Mouse (Mus musculus) frontal cortex, postnatal 14 days (tissue): ENCODE data around the gene Islr2.

ENCODE experiments used
- DNase-seq, 2 experiments: peaks; one replicate each; pipeline ENCODE4 v3.0.0; 2022; ENCODE audit warnings: low spot score in 2 of 2

The Islr2 gene

DNA sequence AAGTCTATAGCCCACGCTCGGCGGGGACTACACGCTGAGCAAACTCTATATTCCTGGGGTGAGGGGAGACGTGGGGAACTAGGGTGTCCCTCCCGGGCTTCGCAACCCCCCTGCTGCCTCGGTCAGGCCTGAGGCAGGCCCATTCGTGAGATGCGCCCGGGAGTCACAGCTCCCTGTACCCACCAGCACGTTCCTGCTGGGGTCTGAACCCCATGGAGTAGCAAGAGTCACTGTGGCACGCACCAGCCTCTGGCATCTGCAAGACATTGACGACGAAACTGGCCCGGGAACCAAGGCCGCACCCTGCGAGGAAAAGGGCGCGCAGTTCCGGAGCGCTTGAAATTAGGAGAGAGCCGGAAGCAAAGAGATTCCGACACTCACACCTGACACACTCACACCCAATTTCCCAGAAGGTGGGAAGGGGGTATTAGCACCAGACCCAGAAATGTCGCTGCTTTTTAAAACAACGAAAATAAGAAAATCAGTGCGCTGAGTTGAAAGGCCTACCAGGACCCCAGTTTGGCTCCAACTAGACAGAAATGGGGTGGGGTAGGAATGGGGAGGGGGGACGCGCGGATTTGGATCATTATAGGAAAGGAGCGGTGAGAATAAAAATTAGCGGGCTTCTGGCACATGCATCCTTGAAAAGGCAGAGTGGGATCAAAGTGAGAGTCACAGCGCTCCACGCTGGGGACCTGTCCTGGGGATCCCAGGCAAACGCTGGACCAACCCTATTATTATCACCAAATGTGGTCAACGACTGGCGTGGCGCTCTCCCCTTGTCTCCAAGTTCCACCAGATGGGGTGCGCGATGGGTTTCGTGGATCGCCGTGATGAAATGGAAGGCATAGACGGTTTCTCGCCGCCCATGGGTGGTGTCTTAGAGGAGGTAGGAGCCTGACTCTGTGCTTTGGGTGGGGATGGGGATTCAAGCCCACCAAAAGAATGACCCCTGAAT is 7.2 kb downstream of the Islr2 start:
- no peak for DNase-seq

DNA sequence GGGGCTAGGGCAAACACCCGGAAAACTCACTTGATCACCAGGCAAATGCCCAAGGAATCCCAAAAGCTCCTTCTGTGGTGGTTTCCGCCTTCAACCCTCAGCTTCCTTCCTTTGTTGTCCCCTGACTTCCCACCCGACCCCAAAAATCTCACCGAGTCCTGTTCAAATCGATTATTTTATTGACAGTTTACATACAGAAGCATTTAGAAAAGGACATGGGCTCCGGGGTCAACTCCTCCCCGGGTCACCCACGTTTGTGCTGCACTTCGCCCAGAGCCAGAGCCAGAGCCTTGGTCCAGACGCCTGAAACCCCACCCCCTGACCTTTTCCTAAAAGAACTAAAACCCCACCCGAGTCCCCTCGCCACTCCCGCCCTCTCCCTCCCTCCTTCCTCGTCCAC is 8.0 kb downstream of the Islr2 start:
- DNase-seq = no peak

DNA sequence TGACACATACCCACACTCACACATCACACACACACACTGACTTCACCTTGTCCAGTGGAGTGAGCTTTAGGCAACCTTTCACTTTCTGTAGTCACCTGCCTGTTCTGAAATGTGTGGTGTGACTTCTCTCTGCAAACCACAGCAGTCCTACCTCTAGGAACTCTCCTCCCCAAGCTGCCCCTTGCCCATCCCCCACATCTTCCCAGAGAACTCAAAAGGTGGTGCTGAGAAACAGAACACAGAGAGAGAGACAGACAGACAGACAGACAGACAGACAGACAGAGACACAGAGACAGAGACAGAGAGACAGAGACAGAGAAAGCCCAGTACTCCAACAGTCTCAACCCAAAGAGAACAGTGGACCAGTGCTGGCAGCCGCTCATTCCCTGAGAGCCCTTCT is 8.4 kb downstream of the Islr2 start:
- no peak for DNase-seq

DNA sequence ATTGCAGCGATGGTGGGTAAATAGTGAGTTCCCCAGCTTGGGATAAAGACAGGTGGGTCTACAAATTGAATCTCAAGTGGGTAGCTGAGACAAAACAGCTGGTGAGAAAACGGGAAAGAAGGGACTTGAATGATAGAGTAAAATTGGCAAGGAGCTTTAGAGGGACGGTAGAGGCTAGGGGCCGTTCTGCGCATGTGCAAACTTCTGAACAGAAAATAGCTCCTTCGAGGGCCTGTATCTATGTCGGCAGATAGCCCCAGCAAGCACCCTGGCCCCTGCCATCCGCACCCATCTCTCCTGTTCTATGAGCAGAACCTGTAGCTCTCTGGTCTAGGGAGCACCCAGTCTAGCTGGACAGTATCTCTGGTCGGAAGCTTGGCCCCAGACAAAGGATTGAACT is 9.9 kb downstream of the Islr2 start:
- no peak for DNase-seq

DNA sequence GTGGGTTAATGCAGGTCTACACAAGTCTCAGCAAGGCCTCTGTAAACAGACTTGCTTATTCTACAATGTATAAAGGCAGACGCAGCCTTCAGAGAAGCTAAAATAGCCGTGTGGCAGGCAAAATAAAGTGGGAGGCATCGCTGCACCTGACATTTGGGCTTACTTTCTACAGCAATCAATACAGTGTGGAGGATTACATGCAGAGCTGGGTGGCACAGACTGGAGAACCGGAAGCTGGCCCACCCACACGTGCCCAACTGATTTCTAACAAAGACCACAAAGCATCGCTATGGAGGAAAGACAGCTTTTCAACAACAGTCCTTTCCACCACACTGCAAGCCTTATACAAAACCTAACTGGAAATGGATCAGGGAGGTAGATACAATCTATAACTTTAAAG is 19.7 kb downstream of the Islr2 start:
- no peak for DNase-seq

DNA sequence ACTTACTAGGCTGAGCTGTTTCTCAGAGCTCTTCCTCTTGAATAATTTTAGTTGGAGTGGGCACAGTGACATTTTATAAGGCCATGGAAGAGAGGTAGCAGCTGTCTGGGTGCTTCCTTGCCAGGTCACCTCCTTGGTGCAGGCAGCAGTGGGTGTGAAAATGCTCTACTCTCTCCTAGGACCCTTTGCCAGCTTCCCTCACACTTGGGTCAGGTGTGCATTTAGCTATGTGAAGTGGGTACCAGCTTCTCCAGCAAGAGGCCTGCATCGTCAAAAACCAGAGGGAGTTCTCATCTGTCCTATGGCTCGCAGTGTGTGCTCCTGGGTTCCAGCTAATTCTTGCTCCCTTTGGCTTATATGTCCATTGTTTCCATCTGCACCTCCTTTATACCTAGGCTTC is 24.7 kb downstream of the Islr2 start:
- DNase-seq = no peak

DNA sequence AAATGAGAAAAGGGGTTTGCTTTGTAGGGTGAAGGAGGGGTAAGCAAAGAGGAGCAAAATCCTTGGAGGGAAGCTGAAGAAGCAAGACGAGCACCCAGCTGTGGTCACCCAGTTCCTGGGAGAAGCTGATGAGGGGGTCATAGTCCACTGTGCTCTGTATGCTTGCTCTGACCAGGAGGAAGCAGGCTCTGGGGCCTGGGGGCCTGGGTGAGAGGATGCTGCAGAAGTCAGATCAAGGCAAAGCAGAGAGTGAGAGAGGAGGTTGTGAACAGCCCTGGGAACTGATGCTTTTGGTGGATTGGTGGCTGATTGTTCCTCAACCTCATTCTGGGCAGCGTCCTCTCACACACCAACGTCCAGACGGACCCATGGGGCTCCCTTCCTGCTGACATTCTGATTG is 27.0 kb downstream of the Islr2 start:
- no peak for DNase-seq

DNA sequence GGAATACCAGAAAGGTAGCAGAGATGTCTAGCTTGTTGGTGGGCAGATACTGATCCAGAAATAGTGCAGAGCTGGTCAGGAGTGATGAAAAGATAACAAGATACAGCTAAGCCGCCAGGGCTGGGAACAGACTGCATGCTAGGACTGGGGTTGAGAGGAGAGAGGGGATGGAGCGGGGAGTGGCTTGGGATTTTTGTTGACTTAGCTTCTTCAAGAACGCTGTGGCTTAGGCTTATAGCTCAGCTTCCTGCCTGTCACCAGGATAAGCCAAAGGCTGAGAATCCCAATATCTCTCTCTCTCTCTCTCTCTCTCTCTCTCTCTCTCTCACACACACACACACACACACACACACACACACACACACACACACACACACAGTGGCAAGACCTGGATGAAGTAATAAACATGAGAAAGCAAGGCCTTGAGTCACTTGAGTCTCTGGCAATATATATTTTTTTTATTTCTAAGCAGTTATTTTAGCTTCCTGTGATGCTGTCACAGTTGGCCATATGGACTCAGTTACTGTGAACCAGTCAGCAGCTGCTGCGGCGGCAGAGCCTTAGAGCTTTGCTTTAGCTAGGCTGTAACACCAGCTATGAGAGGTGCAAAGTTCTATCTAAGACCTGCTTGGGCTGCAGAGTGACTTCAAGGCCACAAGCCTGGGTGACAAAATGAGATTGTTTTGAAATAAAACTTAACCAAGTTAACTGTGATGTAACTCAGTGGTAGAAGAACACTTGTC is 28.2 kb downstream of the Islr2 start:
- DNase-seq = no peak

DNA sequence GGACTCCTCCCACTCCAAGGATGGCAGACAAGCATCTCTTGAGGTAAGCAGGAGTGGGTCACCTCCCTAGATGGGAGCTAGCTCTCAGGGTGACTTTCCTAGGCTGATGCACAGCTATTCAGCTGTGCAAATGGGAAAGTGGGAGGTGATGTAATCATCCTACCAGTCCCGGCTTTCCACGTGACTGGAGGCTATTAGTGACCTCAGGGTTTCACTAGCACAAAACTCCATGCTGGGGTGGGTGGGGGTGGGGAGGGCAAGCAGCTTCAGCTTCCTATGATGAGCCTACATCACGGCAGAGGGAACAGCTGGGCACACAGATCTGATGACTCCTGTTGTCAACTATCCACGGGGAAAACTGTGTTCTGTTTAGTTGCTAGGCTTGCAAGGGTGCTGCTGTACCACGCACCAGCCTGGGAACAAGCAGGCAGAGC is 29.3 kb downstream of the Islr2 start:
- DNase-seq = no peak

DNA sequence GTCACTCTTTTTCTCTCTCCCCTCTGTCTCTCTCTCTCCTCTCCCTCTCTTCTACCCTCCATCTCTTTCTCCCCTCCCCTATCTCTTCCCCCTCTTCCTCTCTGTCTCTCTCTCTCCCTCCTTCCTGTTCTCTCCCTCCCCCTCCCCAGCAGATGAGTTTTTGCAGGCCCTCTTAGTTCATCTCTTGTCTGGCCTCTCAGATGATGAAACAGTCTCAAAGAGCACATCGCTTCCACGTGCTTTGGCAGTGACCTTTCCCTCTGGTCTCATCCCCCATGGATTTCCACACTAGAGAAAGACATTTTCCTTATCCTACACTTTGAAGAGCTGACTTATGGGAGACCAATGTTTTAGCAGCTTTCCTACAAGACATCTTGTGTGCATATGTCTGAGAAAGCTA is 31.3 kb downstream of the Islr2 start:
- DNase-seq = no peak

DNA sequence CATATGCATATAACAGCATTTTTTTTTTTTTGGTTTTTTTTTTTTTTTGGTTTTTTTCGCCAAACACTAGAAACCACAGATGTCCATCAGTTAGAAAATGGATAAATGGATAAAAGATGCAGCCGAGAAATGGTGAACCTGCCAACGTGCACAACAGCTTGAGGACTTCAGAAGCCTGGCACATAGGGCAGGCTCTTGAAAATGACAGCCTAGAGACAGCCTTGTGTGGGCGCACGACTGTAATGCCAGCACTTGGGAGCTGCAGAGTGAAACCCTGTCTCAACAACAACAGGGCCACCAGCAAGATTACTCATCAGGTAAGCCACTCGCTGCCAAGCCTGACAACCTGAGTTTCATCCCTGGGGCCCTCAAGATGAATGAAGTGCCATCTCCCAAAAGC is 34.7 kb downstream of the Islr2 start:
- DNase-seq = no peak

DNA sequence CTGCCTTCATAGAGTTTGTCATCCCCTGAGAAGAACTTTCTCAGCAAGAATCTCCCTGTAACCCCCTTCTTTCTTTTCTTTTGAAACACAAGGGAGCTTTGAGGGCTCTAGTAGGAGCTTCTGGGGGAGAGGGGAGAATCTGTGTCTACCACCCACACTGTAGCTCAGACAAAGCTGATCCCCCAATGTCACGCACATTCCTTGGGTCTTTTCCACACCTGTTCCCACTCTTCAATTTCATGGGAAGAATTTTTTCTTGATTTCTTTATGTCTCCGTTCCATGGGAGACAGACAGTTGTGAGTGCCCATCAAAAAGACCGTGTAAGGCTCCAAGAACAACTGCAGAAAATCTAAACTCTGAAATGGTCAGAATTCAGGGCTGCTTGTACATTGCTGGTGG is 35.2 kb downstream of the Islr2 start:
- DNase-seq = no peak

DNA sequence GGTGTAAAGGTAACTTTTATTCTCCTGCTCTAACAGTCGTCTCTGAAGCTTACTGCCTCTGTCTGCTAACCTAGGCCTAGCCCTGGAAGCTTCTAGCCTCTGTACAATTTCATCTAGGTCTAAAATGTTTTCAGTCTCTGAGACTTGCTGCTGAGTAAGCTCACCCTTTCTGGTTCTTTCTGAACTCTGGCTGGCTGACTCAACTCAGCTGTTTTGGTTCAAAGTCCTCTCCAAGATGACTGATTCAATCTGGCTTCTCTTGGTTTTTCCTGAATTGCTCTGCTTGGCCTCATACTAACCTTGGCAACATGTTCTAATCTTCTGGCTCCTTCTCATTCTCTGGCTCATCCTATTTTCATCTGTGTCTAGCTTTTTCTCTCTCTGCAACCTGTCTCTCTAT is 38.3 kb downstream of the Islr2 start:
- no peak for DNase-seq

DNA sequence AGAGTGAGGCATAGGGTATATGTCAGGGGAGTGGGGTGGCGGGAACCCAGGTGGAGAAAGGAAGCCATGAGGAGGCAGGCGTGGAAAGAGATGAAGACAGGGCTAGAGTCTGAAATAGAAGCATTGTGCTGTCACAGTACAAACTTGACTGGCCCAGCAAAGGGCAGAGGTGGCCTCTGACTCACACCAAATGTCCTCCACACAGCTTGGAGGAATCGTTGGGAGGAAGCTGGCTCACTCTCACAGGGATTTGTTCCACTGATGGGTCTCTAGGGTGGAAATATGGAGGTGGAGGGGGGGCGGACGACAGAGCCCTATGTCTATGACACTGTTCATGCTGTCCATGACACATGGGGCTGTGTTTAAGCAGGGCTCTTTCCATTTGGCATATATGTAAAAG is 41.0 kb downstream of the Islr2 start:
- no peak for DNase-seq

DNA sequence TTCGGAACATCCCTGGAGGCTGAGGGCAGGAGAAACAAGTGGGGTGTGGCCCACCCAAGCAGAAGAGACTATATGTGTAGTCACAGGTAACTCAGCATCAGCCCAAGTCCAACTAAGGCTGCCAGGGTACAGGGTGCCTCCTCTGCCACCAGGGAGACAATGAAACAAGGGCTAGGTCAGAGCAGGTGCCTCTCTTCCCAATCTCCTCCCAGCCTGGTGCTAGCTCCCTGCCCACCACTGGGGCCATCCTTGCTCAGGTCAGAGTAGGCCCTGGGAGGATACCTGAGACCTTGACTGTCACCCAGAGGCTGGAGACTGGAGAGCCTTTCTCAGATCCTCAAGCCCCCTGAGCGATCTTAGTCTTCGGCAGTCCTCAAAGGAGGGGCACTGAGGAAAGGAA is 41.9 kb downstream of the Islr2 start:
- DNase-seq = no peak

DNA sequence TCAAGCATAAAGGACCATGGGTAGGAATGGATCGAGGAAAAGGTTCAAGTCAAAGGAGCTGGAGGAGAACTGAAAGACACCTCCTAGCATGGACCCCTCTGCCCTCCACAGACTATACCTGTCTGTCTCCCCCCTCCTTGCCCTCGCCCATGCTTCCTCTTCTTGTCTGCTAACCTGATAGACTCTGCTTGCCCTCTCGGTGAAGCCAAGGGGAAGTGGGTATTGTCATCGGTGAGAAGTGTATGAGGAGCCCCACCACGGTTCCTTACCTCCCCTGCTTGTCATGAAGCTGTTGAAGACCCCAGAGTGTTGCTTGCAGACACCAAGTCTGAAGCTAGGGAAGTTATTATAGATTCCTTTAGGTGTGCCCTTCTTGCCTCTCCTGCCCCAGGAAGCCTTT is 43.8 kb downstream of the Islr2 start:
- DNase-seq = no peak

DNA sequence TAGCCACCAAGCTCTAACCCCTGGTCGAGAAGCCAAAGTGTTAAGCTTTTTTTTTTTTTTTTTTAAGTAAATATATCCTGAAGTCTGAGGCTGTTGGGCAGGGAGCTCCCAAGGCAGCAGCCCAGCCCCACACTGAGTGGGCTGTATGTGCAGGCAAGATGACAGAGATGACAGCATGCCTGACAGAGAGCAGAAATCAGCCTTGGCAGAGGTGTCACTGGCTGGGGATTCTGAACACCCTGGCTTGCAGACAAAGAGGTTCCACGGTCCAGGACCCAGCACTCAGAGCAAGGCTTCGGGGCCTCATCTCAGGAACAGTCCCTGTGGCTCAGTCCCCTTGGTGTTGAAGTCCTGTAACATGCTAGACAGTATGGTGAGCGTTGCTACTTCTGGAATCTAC is 44.3 kb downstream of the Islr2 start:
- DNase-seq = no peak

DNA sequence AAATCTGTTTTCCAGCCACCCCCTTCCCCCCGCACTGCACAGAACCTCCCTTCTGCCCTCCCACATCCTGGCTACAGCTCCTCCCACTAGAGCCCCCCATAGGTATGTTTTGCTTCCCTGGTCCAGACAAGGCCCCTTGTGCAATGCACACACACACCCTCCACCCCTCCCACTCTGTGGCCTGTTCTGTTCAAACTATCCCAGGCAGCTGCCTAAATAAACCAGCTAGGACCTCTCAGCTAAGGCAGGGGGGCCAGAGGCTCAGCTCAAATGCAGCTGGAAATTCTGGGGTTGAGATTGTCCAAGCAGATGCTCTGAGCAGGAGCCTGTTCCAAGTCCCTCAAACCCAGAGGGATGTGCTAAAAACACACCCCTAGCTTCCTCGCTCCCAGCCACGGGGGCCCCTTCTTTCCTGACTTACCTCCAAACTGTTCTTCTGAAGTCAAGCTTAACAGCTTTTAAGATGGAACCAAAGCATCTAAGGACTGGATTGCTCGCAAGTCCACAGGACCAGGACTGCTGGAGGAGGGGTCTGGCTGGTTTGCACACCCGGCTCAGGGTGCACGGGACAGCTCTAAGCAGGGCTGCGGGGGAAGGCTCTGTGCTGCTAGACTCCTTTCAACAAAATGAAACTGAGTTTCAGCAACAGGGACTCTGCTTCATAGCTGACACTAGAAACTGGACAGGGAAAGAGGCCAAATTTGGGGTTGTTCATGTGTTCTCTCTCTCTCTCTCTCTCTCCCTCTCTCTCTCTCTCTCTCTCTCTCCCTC is 45.4 kb downstream of the Islr2 start:
- no peak for DNase-seq

DNA sequence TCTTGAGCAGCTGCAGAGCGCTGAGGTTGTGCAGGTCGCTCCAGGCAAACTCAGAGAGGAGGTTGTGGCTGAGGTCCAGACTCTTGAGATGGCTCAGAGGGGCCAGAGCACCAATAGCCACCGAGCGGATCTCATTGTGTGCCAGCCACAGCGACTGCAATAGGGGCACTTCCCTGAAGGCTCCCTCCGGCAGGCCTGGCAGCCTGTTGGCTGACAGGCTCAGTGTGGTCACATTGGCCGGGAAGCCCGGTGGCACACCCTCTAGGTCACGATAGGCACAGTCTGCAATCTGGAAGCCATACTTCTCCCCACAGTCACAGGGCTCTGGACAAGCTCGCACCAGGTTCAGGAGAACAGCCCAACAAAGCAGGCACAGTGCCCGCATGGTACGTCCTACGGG is 46.3 kb downstream of the Islr2 start:
- DNase-seq = no peak

DNA sequence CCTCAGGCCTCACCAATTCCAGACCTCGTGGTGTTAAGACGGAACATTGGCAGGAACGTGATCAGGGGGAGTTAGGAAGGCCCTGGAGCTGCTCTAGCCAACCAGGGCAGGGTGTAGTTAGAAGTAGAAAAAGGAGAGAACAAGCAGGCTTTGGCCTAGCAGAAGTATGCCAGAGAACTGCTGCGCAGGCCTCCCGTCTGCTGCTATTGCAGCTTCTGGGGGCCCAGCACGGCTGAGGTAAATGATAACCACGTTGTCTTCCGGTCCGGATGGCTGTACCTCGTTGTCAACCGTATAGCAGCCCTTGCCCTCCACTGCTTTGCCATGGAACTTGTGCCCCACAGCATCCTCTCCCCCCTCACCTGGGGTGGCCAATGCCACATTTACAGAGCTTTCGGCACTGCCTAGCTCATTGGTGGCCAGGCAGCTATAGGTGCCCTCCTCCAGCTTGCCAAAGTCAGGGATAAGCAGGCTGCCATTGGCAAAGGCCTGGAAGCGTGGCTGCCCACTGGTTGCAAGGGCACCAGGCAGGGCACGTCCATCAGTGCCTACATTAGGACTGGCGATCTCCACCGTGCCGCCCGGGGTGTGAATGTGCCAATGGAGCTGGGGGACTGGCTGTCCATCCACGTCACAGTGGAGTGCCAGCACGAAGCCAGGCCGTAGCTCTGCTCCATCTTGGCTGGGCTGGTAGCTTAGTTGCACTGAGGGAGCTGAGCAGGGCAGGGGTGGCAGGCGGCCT is 47.1 kb downstream of the Islr2 start:
- no peak for DNase-seq

DNA sequence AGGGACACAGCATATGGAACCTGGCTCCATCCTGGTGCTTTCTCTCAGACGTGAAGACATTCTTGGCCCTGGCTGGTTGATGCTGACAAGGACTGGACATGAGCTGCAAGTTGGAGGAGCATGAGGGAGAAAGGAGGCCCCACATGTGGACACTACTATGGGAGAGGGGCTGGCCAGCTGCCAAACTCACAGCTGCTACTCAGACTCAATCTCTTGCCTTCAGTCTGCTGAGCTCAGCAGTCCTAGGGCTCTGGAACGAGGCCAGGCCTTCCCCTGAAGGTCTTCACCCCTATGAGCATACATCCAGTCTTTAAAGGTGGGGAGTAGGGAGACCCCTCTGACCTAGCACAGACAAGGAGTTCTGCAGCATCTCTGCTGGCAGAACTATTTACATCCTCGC is 48.8 kb downstream of the Islr2 start:
- DNase-seq = no peak

DNA sequence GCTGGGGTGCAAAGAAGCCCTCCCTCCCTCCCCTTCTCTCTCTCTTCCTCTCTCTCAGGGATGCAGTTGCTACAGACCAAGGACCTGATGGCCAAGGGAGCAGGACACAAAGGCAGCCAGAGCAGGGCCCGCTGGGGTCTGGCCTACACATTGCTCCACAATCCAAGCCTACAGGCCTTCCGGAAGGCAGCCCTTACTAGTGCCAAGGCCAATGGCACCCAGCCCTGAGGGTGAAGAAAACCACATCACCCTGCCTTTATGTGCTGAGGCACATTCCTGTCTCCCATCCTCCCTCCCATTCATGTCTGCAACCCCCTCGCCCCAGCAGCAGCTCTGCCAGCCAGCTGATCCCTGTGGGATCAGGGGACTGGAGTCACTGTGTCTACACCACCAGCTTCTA is 51.0 kb downstream of the Islr2 start:
- no peak for DNase-seq
